In genomic region chr10:40246374-40247165, GRCm38 (mm10) we compare ENCODE assay signal across 7 mouse cellular contexts. TPM values are rescaled to one million over a fixed set of nuclear protein-coding genes. Genes with fewer than 3 reads are reported as not detected.
DNase-seq lines count a peak whose midpoint lies in the region; ATAC-seq lines count a peak whose summit lies in the region.

Gene Rpf2, minus strand, starts transcription at chr10:40247036.

- WGBS in intestine, embryonic 16.5 days: 1% methylated on average over 54 of the region's 54 CpGs
- under 1% methylated on average over 54 of the region's 54 CpGs for WGBS in limb, embryonic 10.5 days
- WGBS in midbrain, embryonic 13.5 days: under 1% methylated on average over 54 of the region's 54 CpGs

- H3K36me3 ChIP-seq in intestine, embryonic 16.5 days (ENCODE audit: control insufficient read depth, insufficient read depth, low read length): peaks cover 19% of the 10 kb centered on the region; the same call in 1 of the 2 replicates
- peaks cover 73% of the 10 kb centered on the region for H3K36me3 ChIP-seq in limb, embryonic 10.5 days
- peaks cover 53% of the 10 kb centered on the region for H3K36me3 ChIP-seq in midbrain, embryonic 13.5 days

- DNase-seq in adrenal gland, postnatal 10 days: peak; percentile 87
- peak; percentile 82 for DNase-seq in embryo, embryonic 11.5 days (ENCODE audit: low read depth, low spot score)
- DNase-seq in gastrocnemius, postnatal 4 days (ENCODE audit: low spot score in 2 of 2): peak; percentile 55 to 79
- DNase-seq in limb, embryonic 10.5 days (ENCODE audit: low spot score): peak; percentile 91
- peak; percentile 71 for DNase-seq in spleen, adult 12 weeks (ENCODE audit: low spot score)

- peak within 1 kb of the TSS; percentile 67 for H3K4me2 ChIP-seq in intestine, embryonic 16.5 days (ENCODE audit: low read depth, low read length)
- peak within 1 kb of the TSS; percentile 77 for H3K4me2 ChIP-seq in midbrain, embryonic 13.5 days (replicated peaks)

- H3K27me3 ChIP-seq in intestine, embryonic 16.5 days (replicated peaks; ENCODE audit: control insufficient read depth, insufficient read depth, low read length): no peaks in the 10 kb centered on the region
- no peaks in the 10 kb centered on the region for H3K27me3 ChIP-seq in limb, embryonic 10.5 days (ENCODE audit: low read depth, poor library complexity, severe bottlenecking)
- H3K27me3 ChIP-seq in midbrain, embryonic 13.5 days: no peaks in the 10 kb centered on the region

- peak; percentile 96 for ATAC-seq in intestine, embryonic 16.5 days
- peak; percentile 95 for ATAC-seq in midbrain, embryonic 13.5 days

- H3K4me1 ChIP-seq in intestine, embryonic 16.5 days (ENCODE audit: control insufficient read depth, insufficient read depth, low read length): peaks cover 3% of the 10 kb centered on the region
- peaks cover 10% of the 10 kb centered on the region for H3K4me1 ChIP-seq in limb, embryonic 10.5 days
- H3K4me1 ChIP-seq in midbrain, embryonic 13.5 days (replicated peaks): peaks cover 16% of the 10 kb centered on the region

- no peaks in the 10 kb centered on the region for H3K9me3 ChIP-seq in intestine, embryonic 16.5 days (ENCODE audit: control insufficient read depth, low read length)
- H3K9me3 ChIP-seq in limb, embryonic 10.5 days (replicated peaks): no peaks in the 10 kb centered on the region
- H3K9me3 ChIP-seq in midbrain, embryonic 13.5 days: no peaks in the 10 kb centered on the region

- peak within 1 kb of the TSS; percentile 77 for H3K9ac ChIP-seq in intestine, embryonic 16.5 days (ENCODE audit: low read depth, low read length)
- peak within 1 kb of the TSS; percentile 56 for H3K9ac ChIP-seq in midbrain, embryonic 13.5 days (replicated peaks)

- H3K27ac ChIP-seq in intestine, embryonic 16.5 days (ENCODE audit: low read length): peak within 1 kb of the TSS; percentile 72
- peak within 1 kb of the TSS; percentile 89 for H3K27ac ChIP-seq in limb, embryonic 10.5 days
- H3K27ac ChIP-seq in midbrain, embryonic 13.5 days: peak within 1 kb of the TSS; percentile 79

- peak within 1 kb of the TSS; percentile 82 for H3K4me3 ChIP-seq in intestine, embryonic 16.5 days (ENCODE audit: low read length)
- H3K4me3 ChIP-seq in limb, embryonic 10.5 days: peak within 1 kb of the TSS; percentile 79
- H3K4me3 ChIP-seq in midbrain, embryonic 13.5 days (replicated peaks): peak within 1 kb of the TSS; percentile 57

RNA-seq across cellular contexts. Expression of gene Rpf2, which starts in this region (rescaled TPM):
- 10 to 100 TPM; 19.6 to 23.6 TPM for total RNA-seq in adrenal gland, postnatal 10 days (2021)
- total RNA-seq in gastrocnemius, postnatal 4 days (2021): 10 to 100 TPM; 15.2 to 17.1 TPM
- 60.8 and 70.0 TPM in 2 replicates for polyA plus RNA-seq in intestine, embryonic 16.5 days (2015; fragmentation: Nextera tagmentation; extraction: Ambion mirVana)
- polyA plus RNA-seq in limb, embryonic 10.5 days (2016; fragmentation: Nextera tagmentation; extraction: Ambion mirVana): 85.2 and 106 TPM in 2 replicates
- 73.9 and 79.2 TPM in 2 replicates for polyA plus RNA-seq in midbrain, embryonic 13.5 days (2015; fragmentation: Nextera tagmentation; extraction: Ambion mirVana)

Comparison
In these comparisons a context has a peak if more than half of its experiments do, and no peak if none do; other contexts are left out.
1. Peak in every context shown above with its lines: DNase-seq, ATAC-seq, H3K4me3 ChIP-seq and H3K27ac ChIP-seq.